Mouse (Mus musculus) hindbrain, embryonic 13.5 days (tissue): ENCODE results near the gene Boc. TPM values are rescaled to one million over a fixed set of nuclear protein-coding genes. Genes with fewer than 3 reads are reported as not detected.

ENCODE experiments used
- ATAC-seq: fragments of 200-750 bp; cut with Nextera tagmentation; 2 replicates; pipeline ENCODE4 v1.8.0; 2017; ENCODE audit warnings: moderate TSS enrichment; ENCODE audit not compliant: low FRiP score
- H3K27ac ChIP-seq: fragments of 300-500 bp; sonication (generic); 2 replicates; pipeline ENCODE4 v1.5.1; 2015; ENCODE audit warnings: inconsistent platforms, mild to moderate bottlenecking, moderate library complexity
- H3K27me3 ChIP-seq: fragments of 300-500 bp; sonication (generic); 2 replicates; pipeline ENCODE4 v1.6.1; 2015; ENCODE audit warnings: mild to moderate bottlenecking, inconsistent platforms
- H3K36me3 ChIP-seq: fragments of 300-500 bp; sonication (generic); 2 replicates; pipeline ENCODE4 v1.6.1; 2015; ENCODE audit warnings: mild to moderate bottlenecking, inconsistent platforms
- H3K4me1 ChIP-seq: fragments of 300-500 bp; sonication (generic); replicated peaks from 2 replicates; pipeline ENCODE4 v1.6.1; 2015; ENCODE audit warnings: inconsistent platforms
- H3K4me2 ChIP-seq: fragments of 300-500 bp; sonication (generic); 2 replicates; pipeline ENCODE4 v1.6.1; 2015; ENCODE audit warnings: inconsistent platforms, mild to moderate bottlenecking, moderate library complexity
- H3K4me3 ChIP-seq: fragments of 300-500 bp; sonication (generic); 2 replicates; pipeline ENCODE4 v1.5.1; 2015; ENCODE audit warnings: mild to moderate bottlenecking, inconsistent platforms
- H3K9ac ChIP-seq: fragments of 300-500 bp; sonication (generic); 2 replicates; pipeline ENCODE4 v1.6.1; 2015; ENCODE audit warnings: mild to moderate bottlenecking, inconsistent platforms
- H3K9me3 ChIP-seq: fragments of 300-500 bp; sonication (generic); 2 replicates; pipeline ENCODE4 v1.6.1; 2016; ENCODE audit warnings: inconsistent platforms
- WGBS: fragments of 180-500 bp; shearing (Covaris S2); methylation state at CpG from one replicate; pipeline ENCODE4 v1.1.7; 2015; 5-methylcytosine and 5-hydroxymethylcytosine counted together
- polyA plus RNA-seq: library from polyadenylated mRNA; unstranded; fragments of >200 nt; fragmentation: Nextera tagmentation; extraction: Ambion mirVana; gene quantifications from 2 replicates; pipeline ENCODE4 v1.2.1, GENCODE M21; 2015

The Boc gene
- polyA plus RNA-seq, 1 experiment from 2014 or later, result 17.2 TPM

DNA sequence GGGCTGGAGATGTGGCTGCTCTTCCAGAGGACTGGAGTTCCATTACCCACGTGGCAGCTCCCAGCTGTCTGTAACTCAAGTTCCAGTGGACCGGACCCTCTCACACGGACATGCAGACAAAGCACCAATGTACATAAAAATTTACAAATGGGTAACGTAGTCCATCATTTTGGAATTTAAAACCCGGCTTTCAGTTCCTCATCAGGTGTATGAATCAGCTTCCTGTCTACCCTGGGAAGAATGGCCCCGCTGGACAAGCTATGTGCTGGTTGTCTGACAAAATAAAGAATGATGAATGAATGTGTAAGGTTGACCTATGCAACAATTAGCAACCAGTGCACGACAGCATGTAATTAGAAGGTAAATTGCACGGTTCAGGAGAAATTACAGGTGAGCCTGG lies 5.7 kb upstream of the Boc start:
- Histone ChIP-seq H3K4me3 (no peak overlapping the region), H3K4me2 (no peak overlapping the region), H3K27ac (no peak overlapping the region), H3K4me1 (peaks cover 22% of the 10 kb centered on the region), H3K27me3 (no peaks in the 10 kb centered on the region), H3K9ac (no peak overlapping the region), H3K36me3 (no peaks in the 10 kb centered on the region), H3K9me3 (no peaks in the 10 kb centered on the region)
- 61% methylated on average over 8 of the region's 8 CpGs for WGBS
- ATAC-seq, result no peak

DNA sequence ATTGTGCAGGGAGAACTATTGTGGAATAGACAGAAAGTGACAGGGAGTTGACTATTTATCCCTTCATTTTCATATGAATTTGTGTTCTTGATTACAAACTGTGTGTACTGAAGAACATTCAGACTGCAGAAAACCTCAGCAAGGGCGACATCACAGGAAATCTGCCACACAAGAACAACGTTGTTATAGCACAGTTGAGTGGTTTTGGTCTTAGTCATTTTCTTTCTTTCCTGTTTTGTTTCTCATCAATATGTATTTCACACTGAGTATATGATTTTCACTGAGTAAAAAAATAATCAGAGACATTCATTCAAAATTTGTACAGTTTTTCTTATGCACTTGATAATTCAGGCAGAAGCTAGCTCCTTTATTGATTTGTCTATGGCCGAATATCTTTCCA lies 3.4 kb upstream of the Boc start:
- Histone ChIP-seq H3K36me3 (no peaks in the 10 kb centered on the region), H3K9me3 (no peaks in the 10 kb centered on the region), H3K4me1 (peaks cover 35% of the 10 kb centered on the region), H3K4me2 (no peak overlapping the region), H3K27me3 (no peaks in the 10 kb centered on the region), H3K9ac (no peak overlapping the region), H3K4me3 (no peak overlapping the region), H3K27ac (no peak overlapping the region)
- 74% methylated on average over 3 of the region's 3 CpGs for WGBS
- ATAC-seq, result no peak

DNA sequence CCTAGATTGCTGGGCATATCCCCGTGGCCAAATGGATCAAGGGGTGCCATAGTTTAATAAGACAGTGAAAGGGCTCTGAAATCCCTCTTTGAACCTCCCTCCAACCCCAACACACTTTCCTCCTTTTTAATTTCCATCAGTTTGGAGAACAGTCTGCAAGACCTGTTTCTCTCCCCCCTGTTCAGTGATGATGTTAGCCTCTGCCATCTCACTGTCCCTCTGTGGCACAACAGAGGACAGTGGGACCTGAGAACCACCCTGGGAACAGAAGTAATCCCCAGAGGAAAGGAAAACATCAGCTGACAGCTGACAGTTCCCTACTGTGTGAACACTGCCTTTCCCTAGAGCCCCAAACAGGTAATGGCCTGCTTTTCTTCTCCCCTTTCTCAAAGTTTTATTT lies 1.5 kb upstream of the Boc start:
- H3K4me2 ChIP-seq, result no peak overlapping the region
- H3K9ac ChIP-seq, result no peak overlapping the region
- ATAC-seq, result no peak
- no peaks in the 10 kb centered on the region for H3K9me3 ChIP-seq
- no peaks in the 10 kb centered on the region for H3K36me3 ChIP-seq
- no peaks in the 10 kb centered on the region for H3K27me3 ChIP-seq
- no peak overlapping the region for H3K27ac ChIP-seq
- H3K4me3 ChIP-seq, result no peak overlapping the region
- WGBS, result 24% methylated on average over 1 of the region's 1 CpGs
- peaks cover 40% of the 10 kb centered on the region for H3K4me1 ChIP-seq

DNA sequence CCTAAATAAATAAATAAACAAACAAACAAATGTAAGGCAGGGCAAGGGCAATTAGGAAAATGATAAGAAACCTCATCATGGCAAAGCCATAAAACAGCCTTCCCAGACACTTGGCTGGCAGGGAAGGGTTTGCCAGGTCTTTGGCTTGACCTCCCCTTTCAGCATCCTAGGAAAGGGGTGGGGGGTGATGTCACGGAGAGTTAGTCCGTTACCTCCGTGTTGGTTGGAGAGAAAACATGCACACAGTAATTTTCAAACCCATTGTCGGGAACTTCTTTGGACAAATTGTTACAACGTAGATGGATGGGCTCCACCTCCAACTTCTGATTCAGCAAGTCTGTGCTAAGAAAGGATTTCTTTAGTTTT lies 616 bp upstream of the Boc start:
- 8% methylated on average over 5 of the region's 5 CpGs for WGBS
- H3K27ac ChIP-seq, result no peak overlapping the region

DNA sequence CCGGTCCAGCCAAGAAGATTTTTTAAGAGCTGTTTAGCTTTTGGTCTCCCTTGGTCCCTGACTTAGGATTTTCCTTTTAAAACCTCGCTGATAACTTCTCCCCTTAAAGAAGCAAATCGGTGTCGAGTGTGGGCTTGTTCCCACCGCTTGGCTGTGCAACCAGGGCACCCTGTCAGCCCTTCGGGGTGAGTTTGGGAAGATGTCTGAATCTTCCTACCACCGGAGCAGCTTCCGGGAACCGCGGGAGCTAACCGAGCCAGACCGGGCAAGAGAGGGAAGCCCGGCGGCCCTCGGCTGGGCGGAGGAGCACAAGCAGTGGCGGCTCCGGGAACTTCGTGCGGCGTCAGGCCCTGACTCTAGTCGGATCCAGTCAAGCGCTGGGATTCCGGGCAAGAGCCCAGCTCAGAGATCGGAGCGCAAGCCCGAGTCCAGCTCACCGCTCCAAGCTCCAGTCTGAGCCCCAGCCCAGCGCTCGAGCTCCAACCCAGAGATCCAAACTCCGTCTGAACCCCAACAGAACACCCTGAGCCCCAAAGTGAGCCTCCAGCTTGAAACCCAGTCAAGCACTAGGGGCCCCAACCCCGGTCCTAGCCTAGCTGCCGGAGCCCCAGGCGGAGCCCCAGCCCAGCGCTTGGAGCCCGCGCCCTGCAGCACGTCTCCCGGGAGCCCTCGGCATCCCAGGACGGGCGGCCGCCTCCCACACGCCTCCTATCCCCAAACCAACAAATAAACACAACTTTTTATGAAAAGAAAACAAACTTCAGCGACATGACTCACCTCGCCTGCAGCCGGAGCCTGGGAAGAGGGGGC lies 831 bp downstream of the Boc start:
- Histone ChIP-seq H3K4me1 (peaks cover 44% of the 10 kb centered on the region), H3K36me3 (no peaks in the 10 kb centered on the region), H3K27me3 (no peaks in the 10 kb centered on the region), H3K4me2 (peak overlapping the region; percentile 95), H3K4me3 (peak overlapping the region; percentile 80), H3K9me3 (no peaks in the 10 kb centered on the region), H3K27ac (peak overlapping the region; percentile 90), H3K9ac (peak overlapping the region; percentile 92)
- peak; percentile 81 for ATAC-seq
- WGBS, result 0% methylated on average over 41 of the region's 47 CpGs

More for the DNA sequence above, 616 bp upstream of the Boc start:
- no peaks in the 10 kb centered on the region for H3K36me3 ChIP-seq
- H3K4me2 ChIP-seq, result peak overlapping the region; percentile 95
- ATAC-seq, result no peak
- H3K9me3 ChIP-seq, result no peaks in the 10 kb centered on the region
- H3K9ac ChIP-seq, result no peak overlapping the region
- H3K4me3 ChIP-seq, result peak overlapping the region; percentile 80; the same call in 1 of the 2 replicates
- H3K4me1 ChIP-seq, result peaks cover 38% of the 10 kb centered on the region
- no peaks in the 10 kb centered on the region for H3K27me3 ChIP-seq

DNA sequence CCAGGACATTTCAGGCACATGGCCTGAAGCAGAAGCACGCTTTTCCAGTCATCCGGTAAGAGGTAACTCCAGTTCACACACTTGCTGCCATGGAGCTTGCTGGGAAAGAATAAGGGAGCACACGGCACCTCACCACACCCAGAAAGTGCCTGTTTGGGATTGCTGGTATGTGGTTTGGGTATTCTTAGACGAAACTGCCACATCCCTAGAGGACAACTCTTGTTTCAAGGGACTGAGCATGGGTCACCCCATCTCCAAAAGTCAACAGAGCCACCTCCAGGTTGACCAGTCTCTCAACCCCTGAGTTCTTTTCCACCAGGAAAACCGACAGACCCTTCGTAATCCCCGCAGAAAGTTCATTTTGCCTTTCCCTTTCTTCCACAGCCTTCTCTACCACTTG lies 1.6 kb downstream of the Boc start:
- Histone ChIP-seq H3K4me1 (peaks cover 52% of the 10 kb centered on the region), H3K9me3 (no peaks in the 10 kb centered on the region), H3K4me2 (peak overlapping the region; percentile 95), H3K9ac (peak overlapping the region; percentile 92), H3K27me3 (no peaks in the 10 kb centered on the region), H3K36me3 (no peaks in the 10 kb centered on the region), H3K4me3 (peak overlapping the region; percentile 80), H3K27ac (peak overlapping the region; percentile 90)
- WGBS, result 13% methylated on average over 7 of the region's 7 CpGs
- no peak for ATAC-seq

DNA sequence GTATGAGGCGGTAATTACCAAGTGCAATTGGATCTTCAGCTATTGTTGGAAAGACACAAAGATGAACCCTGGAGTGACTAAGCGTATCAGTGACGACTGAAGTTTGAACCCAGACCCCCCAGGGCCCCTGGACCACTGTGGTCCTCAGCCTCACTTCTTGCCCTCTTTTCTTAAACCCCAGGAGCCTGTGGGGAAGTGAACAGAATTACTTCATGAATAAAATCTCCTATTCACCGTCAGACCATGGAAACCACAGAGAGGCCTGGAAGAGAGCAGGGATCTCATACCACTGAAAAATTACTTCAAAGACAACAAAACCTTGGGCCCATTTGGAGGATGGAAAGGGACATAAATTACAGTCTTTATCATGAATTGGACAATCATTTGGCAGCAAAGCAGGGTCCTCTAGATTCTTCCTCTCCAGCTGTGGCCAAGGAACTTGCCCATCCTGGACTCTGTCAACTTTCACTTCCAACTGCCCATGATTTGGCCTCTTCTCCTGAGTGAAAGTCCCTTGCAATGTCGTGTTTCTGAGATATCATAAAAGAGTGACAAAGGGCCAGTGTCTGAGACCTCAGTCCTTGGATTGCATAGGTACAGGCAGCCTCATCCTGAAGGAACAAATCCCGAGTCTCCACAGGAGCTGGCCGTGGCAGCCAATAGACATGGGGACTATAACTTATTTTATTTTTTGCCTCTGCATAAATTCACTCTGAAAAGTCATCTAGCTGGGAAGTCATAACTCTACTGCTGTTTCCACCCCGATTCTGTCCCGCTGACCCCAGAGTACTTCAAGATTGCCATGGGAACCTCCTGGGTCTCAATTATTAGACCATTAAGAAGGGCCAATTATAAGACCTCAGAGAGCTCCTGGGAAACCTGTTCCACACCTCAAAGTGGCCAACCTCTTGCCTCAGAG lies 2.6 kb downstream of the Boc start:
- 25% methylated on average over 9 of the region's 9 CpGs for WGBS
- no peak for ATAC-seq
- H3K4me2 ChIP-seq, result peak overlapping the region; percentile 95
- H3K27me3 ChIP-seq, result no peaks in the 10 kb centered on the region
- peak overlapping the region; percentile 80 for H3K4me3 ChIP-seq
- peak overlapping the region; percentile 41 for H3K27ac ChIP-seq
- peaks cover 61% of the 10 kb centered on the region for H3K4me1 ChIP-seq
- no peaks in the 10 kb centered on the region for H3K36me3 ChIP-seq
- peak overlapping the region; percentile 92; the same call in 1 of the 2 replicates for H3K9ac ChIP-seq
- no peaks in the 10 kb centered on the region for H3K9me3 ChIP-seq

DNA sequence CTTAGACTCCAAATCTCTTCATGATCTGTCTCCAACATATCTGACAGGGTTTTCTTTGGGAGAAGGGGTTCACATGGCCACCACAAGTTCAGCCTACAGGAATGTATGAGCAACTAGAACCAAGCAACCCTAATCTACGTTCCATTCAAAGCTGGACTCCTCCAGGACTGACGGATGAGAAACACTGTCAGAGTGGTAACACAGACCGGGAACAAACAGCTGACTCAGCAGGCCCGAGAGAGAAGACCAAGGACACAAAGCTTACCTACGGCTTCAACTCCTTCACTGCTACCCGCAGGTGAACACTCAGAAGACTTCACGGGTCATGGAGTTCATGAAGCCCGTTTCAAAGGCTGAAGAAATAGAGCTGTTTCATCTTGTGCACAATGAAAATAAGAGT lies 4.8 kb downstream of the Boc start:
- no peaks in the 10 kb centered on the region for H3K27me3 ChIP-seq
- no peaks in the 10 kb centered on the region for H3K9me3 ChIP-seq
- peak overlapping the region; percentile 10; the same call in 1 of the 2 replicates for H3K27ac ChIP-seq
- no peak for ATAC-seq
- 56% methylated on average over 8 of the region's 8 CpGs for WGBS
- peak overlapping the region; percentile 60; the same call in 1 of the 2 replicates for H3K9ac ChIP-seq
- no peaks in the 10 kb centered on the region for H3K36me3 ChIP-seq
- H3K4me1 ChIP-seq, result peaks cover 71% of the 10 kb centered on the region
- H3K4me2 ChIP-seq, result peak overlapping the region; percentile 39
- H3K4me3 ChIP-seq, result peak overlapping the region; percentile 16

DNA sequence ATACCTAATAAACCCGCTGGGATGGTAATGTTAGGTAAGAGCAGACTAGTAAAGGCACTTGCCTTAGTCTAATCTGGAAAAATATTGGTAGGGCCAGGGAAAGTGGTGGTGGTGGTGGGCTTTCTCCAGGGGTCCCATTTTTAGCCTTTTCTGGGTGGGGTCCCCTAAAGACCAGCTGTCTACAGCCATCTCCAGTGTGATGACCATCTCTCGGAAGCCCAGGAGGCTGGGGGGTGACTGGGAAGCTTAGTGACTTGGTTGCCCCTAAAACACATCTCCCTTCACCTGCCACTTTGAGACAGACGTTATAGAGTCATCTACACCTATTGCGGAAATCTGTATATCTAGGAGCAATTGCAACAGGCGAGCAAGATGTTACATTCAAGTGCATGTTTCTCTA lies 6.0 kb downstream of the Boc start:
- Histone ChIP-seq H3K36me3 (no peaks in the 10 kb centered on the region), H3K27ac (peak overlapping the region; percentile 76), H3K4me1 (peaks cover 71% of the 10 kb centered on the region), H3K4me2 (peak overlapping the region; percentile 39), H3K9me3 (no peaks in the 10 kb centered on the region), H3K9ac (peak overlapping the region; percentile 43), H3K27me3 (no peaks in the 10 kb centered on the region), H3K4me3 (no peak overlapping the region)
- ATAC-seq, result no peak
- 82% methylated on average over 5 of the region's 5 CpGs for WGBS

DNA sequence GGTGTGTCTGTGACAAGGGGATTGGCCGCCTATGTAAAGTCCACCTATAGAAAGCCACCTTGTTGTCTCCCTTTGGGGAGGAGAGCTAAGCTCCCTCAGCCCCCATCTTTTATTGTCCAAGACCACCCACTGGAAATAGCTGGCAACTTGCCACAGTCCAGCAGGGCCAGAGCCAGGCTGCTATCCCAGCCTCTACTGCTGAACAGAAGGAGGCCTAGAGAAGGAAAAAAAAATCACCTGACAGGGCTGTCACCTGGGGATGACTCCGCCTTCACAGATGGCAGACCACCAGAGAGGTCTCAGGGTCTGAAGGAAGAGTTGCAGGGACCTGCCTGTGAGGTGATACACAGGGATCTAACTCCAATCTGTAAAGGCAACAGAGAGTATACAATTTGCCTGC lies 6.7 kb downstream of the Boc start:
- Histone ChIP-seq H3K4me1 (peaks cover 69% of the 10 kb centered on the region), H3K27me3 (no peaks in the 10 kb centered on the region), H3K36me3 (no peaks in the 10 kb centered on the region), H3K27ac (peak overlapping the region; percentile 76), H3K4me2 (peak overlapping the region; percentile 39), H3K9ac (peak overlapping the region; percentile 43), H3K9me3 (no peaks in the 10 kb centered on the region), H3K4me3 (no peak overlapping the region)
- peak; percentile 37; the same call in 1 of the 2 replicates for ATAC-seq
- 45% methylated on average over 2 of the region's 2 CpGs for WGBS

DNA sequence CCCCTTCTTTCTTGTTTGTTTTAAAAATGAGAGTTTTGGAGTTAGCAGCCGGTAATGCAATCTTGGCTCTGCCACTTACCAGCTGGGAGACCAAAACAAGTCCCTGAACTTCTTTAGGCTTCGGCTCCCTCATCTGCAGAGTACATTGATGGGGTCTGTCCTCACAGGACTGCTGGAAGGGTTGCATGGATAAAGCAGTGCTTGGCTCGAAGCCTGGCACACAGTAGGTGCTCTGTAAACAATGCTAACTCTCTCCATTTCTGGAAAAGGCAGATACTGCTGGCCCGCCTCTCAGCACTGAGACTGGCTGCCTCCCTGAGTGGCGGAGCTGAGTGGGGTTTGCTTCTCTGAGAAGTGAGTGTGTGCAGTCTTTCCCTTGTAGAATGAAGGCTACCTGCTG lies 7.2 kb downstream of the Boc start:
- H3K4me1 ChIP-seq, result peaks cover 69% of the 10 kb centered on the region
- H3K27me3 ChIP-seq, result no peaks in the 10 kb centered on the region
- no peaks in the 10 kb centered on the region for H3K9me3 ChIP-seq
- 46% methylated on average over 5 of the region's 5 CpGs for WGBS
- ATAC-seq, result no peak
- no peak overlapping the region for H3K4me3 ChIP-seq
- no peaks in the 10 kb centered on the region for H3K36me3 ChIP-seq
- peak overlapping the region; percentile 76 for H3K27ac ChIP-seq
- H3K9ac ChIP-seq, result peak overlapping the region; percentile 43; the same call in 1 of the 2 replicates
- H3K4me2 ChIP-seq, result no peak overlapping the region

DNA sequence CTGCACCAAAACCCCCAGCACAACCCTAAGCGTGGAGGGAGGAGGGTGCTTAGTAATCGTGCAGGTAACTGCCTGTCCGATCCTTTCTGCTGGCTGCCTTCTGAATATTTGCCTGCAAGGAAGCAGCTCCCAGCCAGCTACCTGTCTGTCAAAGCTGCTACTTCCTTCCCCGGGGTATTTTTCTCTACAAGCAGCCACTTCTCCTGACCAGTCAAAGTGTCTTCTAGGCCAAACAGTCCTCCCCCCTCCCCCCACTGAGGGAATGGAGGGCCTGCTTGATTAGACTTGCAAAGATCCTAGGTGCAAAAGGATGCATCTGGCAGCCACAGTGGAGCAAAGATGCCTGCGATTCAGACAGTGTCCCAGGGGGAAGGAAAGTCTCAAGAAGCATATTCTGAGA lies 7.9 kb downstream of the Boc start:
- H3K9me3 ChIP-seq, result no peaks in the 10 kb centered on the region
- H3K27me3 ChIP-seq, result no peaks in the 10 kb centered on the region
- H3K9ac ChIP-seq, result peak overlapping the region; percentile 55
- H3K4me1 ChIP-seq, result peaks cover 69% of the 10 kb centered on the region
- 20% methylated on average over 5 of the region's 5 CpGs for WGBS
- peak; percentile 2; the same call in 1 of the 2 replicates for ATAC-seq
- no peak overlapping the region for H3K4me3 ChIP-seq
- H3K36me3 ChIP-seq, result no peaks in the 10 kb centered on the region
- H3K4me2 ChIP-seq, result peak overlapping the region; percentile 29; the same call in 1 of the 2 replicates
- peak overlapping the region; percentile 79 for H3K27ac ChIP-seq
